Mouse (Mus musculus): ENCODE measurements around the gene Cux1. TPM values are rescaled to one million over a fixed set of nuclear protein-coding genes. Genes with fewer than 3 reads are reported as not detected.
"Not testable (repeated sequence)": the region's sequence is repeated elsewhere in the genome, so short reads cannot be mapped to it uniquely, and the experiment has no call there.

Cux1 gene
- polyA plus RNA-seq, 1 experiment from 2014 or later: 68.2 TPM

DNA sequence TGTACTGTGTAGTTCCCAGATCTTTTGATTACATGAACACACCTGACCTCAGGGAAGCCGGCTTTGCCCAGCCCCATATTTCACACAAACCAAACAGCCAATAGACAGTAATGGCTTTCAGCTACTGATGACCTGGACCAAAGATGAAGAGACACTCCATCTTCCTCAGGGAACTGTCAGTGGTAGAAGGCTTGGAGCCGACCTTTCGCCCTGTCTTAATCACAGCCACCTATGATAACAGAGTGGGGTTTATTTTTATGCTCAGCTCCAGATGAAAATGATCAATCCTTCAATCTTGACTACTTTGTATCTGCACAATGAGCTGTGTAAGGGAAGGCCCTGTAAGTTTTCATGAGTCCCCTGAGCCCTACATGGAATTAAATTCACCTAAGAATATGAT, 93.2 kb downstream of the Cux1 start:
- 58% methylated on average over 3 of the region's 3 CpGs for WGBS
- peaks cover 11% of the 10 kb centered on the region; the same call in 1 of the 2 replicates for H3K4me1 ChIP-seq (replicated peaks)
- no peaks in the 10 kb centered on the region for H3K27me3 ChIP-seq (replicated peaks)
- no peak overlapping the region for H3K27ac ChIP-seq
- no peaks in the 10 kb centered on the region for H3K9me3 ChIP-seq
- ATAC-seq: no peak
- H3K4me3 ChIP-seq (replicated peaks): no peak overlapping the region
- H3K9ac ChIP-seq: no peak overlapping the region
- no peak overlapping the region for H3K4me2 ChIP-seq (replicated peaks)
- H3K36me3 ChIP-seq: no peaks in the 10 kb centered on the region

DNA sequence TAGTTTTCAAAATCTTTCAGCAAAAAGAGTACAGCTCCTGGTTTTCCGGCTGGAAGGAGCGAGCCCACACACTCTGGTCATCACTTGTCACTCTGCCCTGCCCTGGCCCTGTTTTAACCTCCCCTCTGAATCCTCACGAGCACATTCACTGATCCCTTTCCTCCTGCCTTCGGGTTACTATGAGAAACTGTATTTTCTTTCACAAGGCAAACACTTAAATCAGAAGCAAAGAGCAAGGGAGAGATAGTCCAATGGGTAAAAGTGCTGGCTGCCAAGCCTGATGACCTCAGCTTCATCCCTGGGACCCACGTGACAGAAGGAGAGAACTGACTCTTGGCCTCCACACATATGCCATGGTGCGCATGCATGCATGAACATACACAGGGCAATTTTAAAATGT, 94.0 kb downstream of the Cux1 start:
- no peaks in the 10 kb centered on the region for H3K9me3 ChIP-seq
- H3K27me3 ChIP-seq (replicated peaks): no peaks in the 10 kb centered on the region
- H3K36me3 ChIP-seq: no peaks in the 10 kb centered on the region
- no peak overlapping the region for H3K9ac ChIP-seq
- 32% methylated on average over 6 of the region's 6 CpGs for WGBS
- peaks cover 11% of the 10 kb centered on the region; the same call in 1 of the 2 replicates for H3K4me1 ChIP-seq (replicated peaks)
- peak overlapping the region; percentile 34 for H3K27ac ChIP-seq
- no peak overlapping the region for H3K4me3 ChIP-seq (replicated peaks)
- no peak overlapping the region for H3K4me2 ChIP-seq (replicated peaks)
- 0 out of 2 replicates have a peak, but pooled peaks have one; percentile 34 for ATAC-seq

GRCm38 (mm10) chr5:136472846-136473245, 94.4 kb downstream of the Cux1 start:
- no peaks in the 10 kb centered on the region for H3K9me3 ChIP-seq
- 45% methylated on average over 6 of the region's 6 CpGs for whole genome bisulfite sequencing
- H3K36me3 ChIP-seq: no peaks in the 10 kb centered on the region
- H3K4me1 ChIP-seq (replicated peaks): peaks cover 16% of the 10 kb centered on the region
- peak; percentile 27; the same call in 1 of the 2 replicates for ATAC-seq
- no peak overlapping the region for H3K4me3 ChIP-seq (replicated peaks)
- H3K4me2 ChIP-seq (replicated peaks): no peak overlapping the region
- no peaks in the 10 kb centered on the region for H3K27me3 ChIP-seq (replicated peaks)
- peak overlapping the region; percentile 34 for H3K27ac ChIP-seq
- no peak overlapping the region for H3K9ac ChIP-seq

- ATAC-seq: 0 out of 2 replicates have a peak, but pooled peaks have one; percentile 57
- H3K27ac ChIP-seq; H3K4me3 ChIP-seq (replicated peaks); H3K36me3 ChIP-seq; H3K9me3 ChIP-seq; H3K9ac ChIP-seq; H3K27me3 ChIP-seq (replicated peaks); H3K4me2 ChIP-seq (replicated peaks): not testable (repeated sequence)
- peaks cover 21% of the 10 kb centered on the region for H3K4me1 ChIP-seq (replicated peaks)
- 36% methylated on average over 2 of the region's 2 CpGs for WGBS
Observed at GRCm38 (mm10) chr5:136470985-136471735, 96.1 kb downstream of the Cux1 start.

DNA sequence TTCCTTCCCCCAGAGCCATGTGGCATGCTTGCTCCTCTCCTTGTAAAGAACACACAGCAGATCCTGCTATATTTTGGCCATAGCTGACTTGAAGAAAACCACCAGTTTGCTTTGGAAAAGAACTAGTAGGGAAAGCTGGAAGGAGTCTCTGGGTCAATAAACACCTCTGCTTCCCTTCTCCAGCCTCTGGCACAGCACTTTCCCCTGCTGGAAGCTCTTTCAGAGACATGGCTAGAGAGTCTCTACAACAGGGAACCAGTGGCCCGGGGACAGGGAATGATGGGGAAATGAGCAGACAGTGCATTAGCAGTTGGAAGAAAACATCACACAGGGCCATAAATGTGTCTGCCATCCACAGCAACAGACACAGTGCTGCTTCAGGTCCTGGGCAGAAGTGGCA, 98.0 kb downstream of the Cux1 start:
- Histone ChIP-seq H3K4me3 (replicated peaks) (no peak overlapping the region), H3K9ac (no peak overlapping the region), H3K27ac (no peak overlapping the region), H3K36me3 (no peaks in the 10 kb centered on the region), H3K4me2 (replicated peaks) (no peak overlapping the region), H3K4me1 (replicated peaks) (peaks cover 34% of the 10 kb centered on the region), H3K9me3 (no peaks in the 10 kb centered on the region), H3K27me3 (replicated peaks) (no peaks in the 10 kb centered on the region)
- WGBS: 59% methylated on average over 1 of the region's 1 CpGs
- ATAC-seq: no peak

DNA sequence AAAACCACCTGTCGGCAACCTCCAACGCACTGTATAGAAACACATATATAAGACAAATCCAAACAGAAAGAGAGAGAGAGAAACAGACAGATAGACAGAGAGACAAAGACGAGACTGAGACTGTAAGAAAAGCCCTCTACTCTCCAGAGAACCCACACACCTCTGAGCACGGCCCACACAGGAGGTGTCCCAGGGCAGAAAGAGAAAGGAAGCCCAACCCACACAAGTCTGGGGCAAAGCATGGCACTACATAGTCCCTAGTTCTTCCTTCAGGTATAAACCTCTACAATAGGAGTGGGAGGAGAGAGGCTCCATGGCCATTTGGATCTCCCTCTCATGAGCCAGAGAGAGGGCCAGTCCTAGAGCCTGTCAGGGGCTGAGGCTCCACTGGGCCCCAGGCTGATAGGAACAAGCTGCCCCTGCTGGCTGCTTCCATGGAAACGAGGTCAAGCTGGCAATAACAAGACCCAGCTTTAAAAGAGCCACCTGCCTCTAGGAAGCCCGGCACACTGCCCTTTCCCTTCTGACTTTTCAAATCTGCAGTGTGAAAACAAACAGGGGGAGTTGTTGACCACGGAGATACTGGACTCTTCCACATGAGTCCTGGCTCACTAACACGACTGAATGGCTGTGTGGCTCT, 99.8 kb downstream of the Cux1 start:
- peaks cover 39% of the 10 kb centered on the region for H3K4me1 ChIP-seq (replicated peaks)
- 31% methylated on average over 8 of the region's 8 CpGs for WGBS
- no peak overlapping the region for H3K4me3 ChIP-seq (replicated peaks)
- H3K9ac ChIP-seq: no peak overlapping the region
- H3K27ac ChIP-seq: 0 out of 2 replicates have a peak overlapping the region, but pooled peaks have one; percentile 22
- no peaks in the 10 kb centered on the region for H3K9me3 ChIP-seq
- H3K27me3 ChIP-seq (replicated peaks): no peaks in the 10 kb centered on the region
- peak; percentile 61 for ATAC-seq
- H3K36me3 ChIP-seq: no peaks in the 10 kb centered on the region
- 0 out of 2 replicates have a peak overlapping the region, but pooled peaks have one; percentile 9 for H3K4me2 ChIP-seq (replicated peaks)

- Histone ChIP-seq H3K4me1 (replicated peaks) (peaks cover 35% of the 10 kb centered on the region), H3K9ac (no peak overlapping the region), H3K36me3 (no peaks in the 10 kb centered on the region), H3K4me3 (replicated peaks) (no peak overlapping the region), H3K27ac (0 out of 2 replicates have a peak overlapping the region, but pooled peaks have one; percentile 37), H3K9me3 (no peaks in the 10 kb centered on the region), H3K4me2 (replicated peaks) (no peak overlapping the region), H3K27me3 (replicated peaks) (no peaks in the 10 kb centered on the region)
- 55% methylated on average over 11 of the region's 11 CpGs for WGBS
- ATAC-seq: no peak
Observed at GRCm38 (mm10) chr5:136465770-136466406, 101.4 kb downstream of the Cux1 start.

- Histone ChIP-seq H3K36me3 (no peaks in the 10 kb centered on the region), H3K9me3 (no peaks in the 10 kb centered on the region), H3K4me2 (replicated peaks) (no peak overlapping the region), H3K9ac (no peak overlapping the region), H3K4me1 (replicated peaks) (peaks cover 35% of the 10 kb centered on the region), H3K27me3 (replicated peaks) (no peaks in the 10 kb centered on the region), H3K4me3 (replicated peaks) (no peak overlapping the region), H3K27ac (0 out of 2 replicates have a peak overlapping the region, but pooled peaks have one; percentile 37)
- WGBS: 54% methylated on average over 5 of the region's 5 CpGs
- ATAC-seq: no peak
Observed at GRCm38 (mm10) chr5:136465366-136465765, 101.9 kb downstream of the Cux1 start.

GRCm38 (mm10) chr5:136464849-136465248, 102.4 kb downstream of the Cux1 start:
- no peak for ATAC-seq
- Histone ChIP-seq H3K27me3 (replicated peaks) (no peaks in the 10 kb centered on the region), H3K4me1 (replicated peaks) (peaks cover 35% of the 10 kb centered on the region), H3K9me3 (no peaks in the 10 kb centered on the region), H3K36me3 (no peaks in the 10 kb centered on the region), H3K4me3 (replicated peaks) (no peak overlapping the region), H3K9ac (no peak overlapping the region), H3K27ac (peak overlapping the region; percentile 44; the same call in 1 of the 2 replicates), H3K4me2 (replicated peaks) (no peak overlapping the region)
- WGBS: 50% methylated on average over 3 of the region's 3 CpGs

DNA sequence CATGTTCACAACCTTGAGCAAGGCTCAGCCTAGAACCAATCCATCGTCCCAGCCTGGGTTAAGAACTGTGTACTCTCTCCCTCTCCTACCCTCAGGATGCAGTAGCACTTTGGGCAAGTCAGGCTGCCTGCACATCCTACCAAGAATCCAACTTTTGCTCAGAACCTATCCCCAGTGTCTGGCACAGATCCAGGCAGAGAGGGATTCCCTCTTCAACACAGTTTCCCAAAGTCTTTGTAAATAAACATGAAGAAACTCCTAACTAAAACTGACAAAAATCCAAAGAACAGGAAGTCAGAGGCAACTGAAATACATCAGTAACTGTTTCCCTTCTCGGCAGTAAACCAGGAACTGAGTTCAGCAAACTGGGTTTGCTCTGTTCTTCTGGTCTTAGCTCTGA, 103.2 kb downstream of the Cux1 start:
- Histone ChIP-seq H3K4me1 (replicated peaks) (peaks cover 35% of the 10 kb centered on the region), H3K4me3 (replicated peaks) (no peak overlapping the region), H3K27me3 (replicated peaks) (no peaks in the 10 kb centered on the region), H3K9me3 (no peaks in the 10 kb centered on the region), H3K27ac (peak overlapping the region; percentile 44; the same call in 1 of the 2 replicates), H3K9ac (no peak overlapping the region), H3K36me3 (no peaks in the 10 kb centered on the region), H3K4me2 (replicated peaks) (no peak overlapping the region)
- 43% methylated on average over 2 of the region's 2 CpGs for WGBS
- ATAC-seq: no peak

DNA sequence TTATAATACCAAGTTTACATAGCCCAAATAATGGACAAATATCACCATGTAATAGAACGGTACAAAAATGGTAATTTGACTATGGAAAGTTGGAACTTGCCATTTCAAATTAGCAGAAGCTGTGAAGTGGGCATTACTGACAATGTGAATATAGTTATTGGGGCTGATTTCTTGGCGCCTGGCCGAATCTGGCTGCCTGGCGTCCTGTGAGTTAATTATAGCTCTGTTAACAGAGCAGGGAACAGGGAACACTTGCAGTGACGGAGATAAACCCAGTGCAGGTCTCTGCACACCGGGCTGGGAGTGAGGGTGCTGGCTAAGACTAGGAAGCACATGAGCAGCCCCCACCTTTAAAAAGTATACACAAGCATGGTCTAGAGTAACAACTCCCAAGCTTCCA, 104.7 kb downstream of the Cux1 start:
- no peak for ATAC-seq
- H3K27me3 ChIP-seq (replicated peaks): no peaks in the 10 kb centered on the region
- no peaks in the 10 kb centered on the region for H3K9me3 ChIP-seq
- H3K4me1 ChIP-seq (replicated peaks): peaks cover 40% of the 10 kb centered on the region
- H3K4me3 ChIP-seq (replicated peaks): no peak overlapping the region
- H3K4me2 ChIP-seq (replicated peaks): no peak overlapping the region
- H3K27ac ChIP-seq: no peak overlapping the region
- 55% methylated on average over 6 of the region's 6 CpGs for WGBS
- no peaks in the 10 kb centered on the region for H3K36me3 ChIP-seq
- H3K9ac ChIP-seq: no peak overlapping the region

GRCm38 (mm10) chr5:136459901-136460300, 107.4 kb downstream of the Cux1 start:
- Histone ChIP-seq H3K27me3 (replicated peaks) (no peaks in the 10 kb centered on the region), H3K4me2 (replicated peaks) (no peak overlapping the region), H3K4me1 (replicated peaks) (peaks cover 33% of the 10 kb centered on the region), H3K36me3 (no peaks in the 10 kb centered on the region), H3K27ac (no peak overlapping the region), H3K9me3 (no peaks in the 10 kb centered on the region), H3K4me3 (replicated peaks) (no peak overlapping the region), H3K9ac (no peak overlapping the region)
- no peak for ATAC-seq
- 96% methylated on average over 6 of the region's 6 CpGs for WGBS
